Mouse (Mus musculus): ENCODE measurements around the gene Izumo2. TPM values are rescaled to one million over a fixed set of nuclear protein-coding genes. Genes with fewer than 3 reads are reported as not detected.

Gene Izumo2
- not detected in 2 replicates for polyA plus RNA-seq (2012; ENCODE audit: low replicate concordance)

GRCm38 (mm10) chr7:44708574-44708973, at the start of gene Izumo2:
Gene Izumo2 (plus strand): TSS chr7:44708742.

GRCm38 (mm10) chr7:44670803-44671202, 37.7 kb upstream of the Izumo2 start, which contains the start of gene Myh14:
Gene Myh14 (minus strand): TSS chr7:44670843.

GRCm38 (mm10) chr7:44748101-44749044, 39.8 kb downstream of the Izumo2 start, which contains the start of gene Vrk3:
Gene Vrk3 (plus strand): TSS chr7:44748413.

GRCm38 (mm10) chr7:44750950-44751349, 42.4 kb downstream of the Izumo2 start, which contains the start of gene Zfp473:
Gene Zfp473 (minus strand): TSS chr7:44751050.

Other genes with a start within 250 kb of the Izumo2 start
- gene Aspdh, start 243.4 kb upstream of the Izumo2 start, polyA plus RNA-seq (2012; ENCODE audit: low replicate concordance) = not detected in 2 replicates
- gene Josd2, start 240.8 kb upstream of the Izumo2 start, polyA plus RNA-seq (2012; ENCODE audit: low replicate concordance) = 245 and 532 TPM in 2 replicates
- gene Emc10, start 212.2 kb upstream of the Izumo2 start, polyA plus RNA-seq (2012; ENCODE audit: low replicate concordance) = 279 and 432 TPM in 2 replicates
- gene Fam71e1, start 212.2 kb upstream of the Izumo2 start, polyA plus RNA-seq (2012; ENCODE audit: low replicate concordance) = 18.2 and 39.1 TPM in 2 replicates
- 0.61 and 1.4 TPM in 2 replicates for gene Mybpc2, start 184.1 kb upstream of the Izumo2 start, polyA plus RNA-seq (2012; ENCODE audit: low replicate concordance)
- 694 and 1,266 TPM in 2 replicates for gene Spib, start 176.7 kb upstream of the Izumo2 start, polyA plus RNA-seq (2012; ENCODE audit: low replicate concordance)
- gene Pold1, start 159.9 kb upstream of the Izumo2 start, polyA plus RNA-seq (2012; ENCODE audit: low replicate concordance) = 150 and 176 TPM in 2 replicates
- gene Nr1h2, start 154.8 kb upstream of the Izumo2 start, polyA plus RNA-seq (2012; ENCODE audit: low replicate concordance) = 388 and 706 TPM in 2 replicates
- gene Napsa, start 136.4 kb upstream of the Izumo2 start, polyA plus RNA-seq (2012; ENCODE audit: low replicate concordance) = 103 and 215 TPM in 2 replicates
- 10.8 and 21.7 TPM in 2 replicates for gene Kcnc3, start 118.1 kb upstream of the Izumo2 start, polyA plus RNA-seq (2012; ENCODE audit: low replicate concordance)
- 0.33 and 0.61 TPM in 2 replicates for gene Myh14, start 37.9 kb upstream of the Izumo2 start, polyA plus RNA-seq (2012; ENCODE audit: low replicate concordance)
- gene Vrk3, start 39.7 kb downstream of the Izumo2 start, polyA plus RNA-seq (2012; ENCODE audit: low replicate concordance) = 76.5 and 90.1 TPM in 2 replicates
- 0.04 and 0.13 TPM in 2 replicates for gene Zfp473, start 42.3 kb downstream of the Izumo2 start, polyA plus RNA-seq (2012; ENCODE audit: low replicate concordance)
- gene Nup62, start 107.3 kb downstream of the Izumo2 start, polyA plus RNA-seq (2012; ENCODE audit: low replicate concordance) = 31.2 and 81.5 TPM in 2 replicates
- 150 and 240 TPM in 2 replicates for gene Il4i1, start 107.6 kb downstream of the Izumo2 start, polyA plus RNA-seq (2012; ENCODE audit: low replicate concordance)
- gene Atf5, start 107.9 kb downstream of the Izumo2 start, polyA plus RNA-seq (2012; ENCODE audit: low replicate concordance) = 25.4 and 45.2 TPM in 2 replicates
- 167 and 687 TPM in 2 replicates for gene Akt1s1, start 140.2 kb downstream of the Izumo2 start, polyA plus RNA-seq (2012; ENCODE audit: low replicate concordance)
- gene Tbc1d17, start 140.3 kb downstream of the Izumo2 start, polyA plus RNA-seq (2012; ENCODE audit: low replicate concordance) = 121 and 132 TPM in 2 replicates
- gene Pnkp, start 148.4 kb downstream of the Izumo2 start, polyA plus RNA-seq (2012; ENCODE audit: low replicate concordance) = 55.0 and 91.1 TPM in 2 replicates
- gene Ptov1, start 161.0 kb downstream of the Izumo2 start, polyA plus RNA-seq (2012; ENCODE audit: low replicate concordance) = 42.0 and 70.4 TPM in 2 replicates
- gene Med25, start 184.0 kb downstream of the Izumo2 start, polyA plus RNA-seq (2012; ENCODE audit: low replicate concordance) = 195 and 493 TPM in 2 replicates
- 68.5 and 164 TPM in 2 replicates for gene Fuz, start 187.3 kb downstream of the Izumo2 start, polyA plus RNA-seq (2012; ENCODE audit: low replicate concordance)
- 86.3 and 94.0 TPM in 2 replicates for gene Ap2a1, start 220.8 kb downstream of the Izumo2 start, polyA plus RNA-seq (2012; ENCODE audit: low replicate concordance)
- 0.29 TPM in 1 of 2 replicates, not detected in the other for gene Tsks, start 234.5 kb downstream of the Izumo2 start, polyA plus RNA-seq (2012; ENCODE audit: low replicate concordance)

Data from hematopoietic multipotent progenitor cell, adult 10-12 weeks (in vitro differentiated cells).